Mouse (Mus musculus) mammary gland, adult 2 months (tissue): ENCODE measurements around the gene Zfp626. TPM values are rescaled to one million over a fixed set of nuclear protein-coding genes. Genes with fewer than 3 reads are reported as not detected.

Experiments used
- polyA plus RNA-seq: library from polyadenylated mRNA; depleted of rRNA; stranded (reverse); fragments of >200 nt; gene quantifications from 2 replicates; pipeline ENCODE4 v1.2.3, GENCODE M21; 2012; ENCODE audit warnings: low replicate concordance; rRNA removed

Gene Zfp626
- 0.45 and 1.0 TPM in 2 replicates for polyA plus RNA-seq

DNA sequence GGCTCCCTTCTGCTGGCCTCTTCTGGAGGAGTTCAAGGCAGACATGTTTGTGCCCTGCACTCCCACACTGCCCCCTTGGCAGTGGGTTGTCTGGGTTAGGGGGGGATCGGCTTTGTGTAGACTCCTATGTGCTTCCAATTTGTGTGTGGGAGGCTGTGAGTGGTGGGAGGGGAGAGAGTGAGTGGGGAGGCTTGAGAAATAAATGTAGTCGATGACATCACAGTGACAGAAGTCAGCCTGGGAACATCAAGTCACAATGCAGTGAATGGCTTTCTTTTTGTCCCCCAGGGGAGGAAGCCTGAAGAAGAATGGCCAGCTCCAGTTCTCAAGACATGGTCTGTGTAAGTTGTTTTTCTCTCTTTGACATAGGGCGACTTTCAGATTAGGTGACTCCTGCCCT, at the start of gene Zfp626:
TSS of gene Zfp626 (plus strand) at position 301 of the 400 bp plus-strand sequence.

DNA sequence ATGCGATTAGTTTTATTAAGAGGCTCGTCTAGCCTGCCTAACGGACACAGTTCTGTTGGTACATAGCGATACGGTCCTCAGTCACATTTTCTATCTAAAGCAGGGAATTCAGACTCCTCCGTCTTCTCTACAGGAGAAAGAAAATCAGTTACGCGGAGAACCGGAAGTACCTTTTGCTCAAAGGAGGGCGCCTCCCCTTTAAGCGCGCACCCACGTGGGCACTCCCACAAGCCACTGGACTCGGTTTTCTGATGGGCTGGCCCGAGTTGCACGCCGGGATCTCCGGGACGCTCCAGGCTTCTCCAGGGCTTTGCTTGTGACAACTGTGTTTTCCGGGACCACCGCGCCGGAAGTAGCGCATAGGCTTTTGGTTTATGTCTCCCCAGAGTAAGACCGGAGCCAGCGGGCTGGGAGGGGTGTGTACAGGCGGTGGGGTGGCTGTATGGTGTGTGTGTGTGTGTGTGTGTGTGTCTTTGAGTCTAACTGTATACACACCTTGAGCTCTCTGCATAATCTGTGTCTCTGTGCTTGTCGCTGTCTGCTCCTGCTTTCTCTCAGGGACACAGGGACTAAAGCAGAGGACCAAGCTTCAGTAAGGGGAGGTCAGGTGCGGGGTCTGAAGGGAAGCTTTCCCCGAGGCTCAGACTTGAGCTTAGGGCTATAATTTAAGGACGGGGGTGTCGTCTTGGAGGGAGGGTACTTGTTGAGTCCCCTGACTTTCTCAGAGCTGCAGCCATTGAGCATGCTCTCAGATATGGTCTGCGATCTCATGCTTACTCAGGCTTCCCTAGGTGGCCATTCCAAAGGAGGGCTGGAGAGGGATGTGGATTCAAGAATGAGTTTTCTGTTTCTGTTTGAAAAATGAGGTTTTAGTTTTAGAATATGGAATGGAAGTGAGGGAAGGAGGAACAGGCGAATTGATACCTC, 31.6 kb downstream of the Zfp626 start, which contains the start of gene Zfp59:
TSS of gene Zfp59 (plus strand) at position 285 of the 927 bp plus-strand sequence.

DNA sequence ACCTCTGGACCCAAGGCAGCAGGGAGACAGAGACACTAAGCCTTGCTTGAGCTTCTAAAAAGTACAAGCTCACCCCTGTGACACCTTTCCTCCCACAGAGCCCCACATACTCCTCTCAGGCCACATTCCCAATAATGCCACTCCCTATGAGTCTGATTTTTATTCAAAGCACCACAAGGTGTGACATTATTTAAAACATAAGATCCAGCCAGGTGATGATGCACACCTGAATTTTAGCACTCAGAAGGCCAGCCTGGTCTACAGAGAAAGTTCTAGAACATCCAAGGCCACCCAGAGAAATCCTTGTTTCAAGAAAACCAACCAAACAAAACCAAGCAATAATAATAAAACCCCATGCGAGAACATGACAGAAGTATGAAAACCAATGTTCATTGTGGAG, 50.2 kb downstream of the Zfp626 start, which contains the start of gene Zfp607a:
TSS of gene Zfp607a (plus strand) at position 301 of the 400 bp plus-strand sequence.

Other genes with a start within 250 kb of the Zfp626 start
- 167 and 222 TPM in 2 replicates for gene Akt2, start 215.6 kb upstream of the Zfp626 start, polyA plus RNA-seq
- not detected in 2 replicates for gene Ttc9b, start 153.3 kb upstream of the Zfp626 start, polyA plus RNA-seq
- gene Map3k10, start 132.6 kb upstream of the Zfp626 start, polyA plus RNA-seq, result 16.1 and 46.0 TPM in 2 replicates
- 0.25 and 0.27 TPM in 2 replicates for gene Zfp607b, start 117.9 kb upstream of the Zfp626 start, polyA plus RNA-seq
- gene Zfp60, start 75.8 kb upstream of the Zfp626 start, polyA plus RNA-seq, result 1.1 and 2.7 TPM in 2 replicates
- 0.26 and 0.86 TPM in 2 replicates for gene Zfp59, start 31.4 kb downstream of the Zfp626 start, polyA plus RNA-seq
- 0.68 and 1.1 TPM in 2 replicates for gene Zfp607a, start 50.3 kb downstream of the Zfp626 start, polyA plus RNA-seq
- 1.4 and 2.8 TPM in 2 replicates for gene Zfp974, start 122.3 kb downstream of the Zfp626 start, polyA plus RNA-seq
- 0.98 and 2.9 TPM in 2 replicates for gene Zfp780b, start 172.0 kb downstream of the Zfp626 start, polyA plus RNA-seq
- 0.27 and 0.63 TPM in 2 replicates for gene Zfp850, start 206.9 kb downstream of the Zfp626 start, polyA plus RNA-seq
- 77.8 and 97.0 TPM in 2 replicates for gene Psmc4, start 242.9 kb downstream of the Zfp626 start, polyA plus RNA-seq